Mouse (Mus musculus) lung, postnatal 0 days (tissue): ENCODE data around the gene Hspg2. TPM values are rescaled to one million over a fixed set of nuclear protein-coding genes. Genes with fewer than 3 reads are reported as not detected.

ENCODE experiments used
- ATAC-seq: fragments of 200-750 bp; cut with Nextera tagmentation; 2 replicates; pipeline ENCODE4 v1.8.0; 2017; ENCODE audit warnings: moderate library complexity
- DNase-seq: peaks from one replicate; pipeline ENCODE4 v3.0.0-alpha.2; 2016; ENCODE audit warnings: low spot score
- H3K27ac ChIP-seq: fragments of 300-500 bp; sonication (generic); 2 replicates; pipeline ENCODE4 v1.5.1; 2014; ENCODE audit warnings: antibody characterized with exemption, mild to moderate bottlenecking, low read length, mixed read lengths
- H3K27me3 ChIP-seq: fragments of 300-500 bp; sonication (generic); replicated peaks from 2 replicates; pipeline ENCODE4 v1.6.1; 2014; ENCODE audit warnings: low read length, mixed read lengths; ENCODE audit not compliant: insufficient read depth
- H3K36me3 ChIP-seq: fragments of 300-500 bp; sonication (generic); 2 replicates; pipeline ENCODE4 v1.6.1; 2014; ENCODE audit warnings: low read length, mixed read lengths; ENCODE audit not compliant: insufficient read depth
- H3K4me1 ChIP-seq: fragments of 300-500 bp; sonication (generic); 2 replicates; pipeline ENCODE4 v1.6.1; 2014; ENCODE audit warnings: antibody characterized with exemption, low read depth, low read length, mixed read lengths; ENCODE audit not compliant: insufficient read depth
- H3K4me2 ChIP-seq: fragments of 300-500 bp; sonication (generic); replicated peaks from 2 replicates; pipeline ENCODE4 v1.6.1; 2014; ENCODE audit warnings: low read depth, mild to moderate bottlenecking, low read length, moderate library complexity, mixed read lengths
- H3K4me3 ChIP-seq: fragments of 300-500 bp; sonication (generic); 2 replicates; pipeline ENCODE4 v1.5.1; 2014; ENCODE audit warnings: low read depth, low read length
- H3K9ac ChIP-seq: fragments of 300-500 bp; sonication (generic); replicated peaks from 2 replicates; pipeline ENCODE4 v1.6.1; 2014; ENCODE audit warnings: low read depth, mild to moderate bottlenecking
- H3K9me3 ChIP-seq: fragments of 300-500 bp; sonication (generic); 2 replicates; pipeline ENCODE4 v1.6.1; 2016; ENCODE audit warnings: low read length, mixed read lengths
- CTCF ChIP-seq: IDR thresholded peaks from 2 replicates; pipeline ENCODE4 v1.5.1; 2016; ENCODE audit warnings: antibody characterized with exemption, mild to moderate bottlenecking
- EP300 ChIP-seq: IDR thresholded peaks from 2 replicates; pipeline ENCODE4 v1.6.1; 2016; ENCODE audit warnings: antibody characterized with exemption, mild to moderate bottlenecking, control low read depth
- WGBS: fragments of 180-500 bp; shearing (Covaris S2); extraction: QIAGEN DNeasy Blood & Tissue Kit; methylation state at CpG from one replicate; pipeline ENCODE4 v1.1.7; 2014; 5-methylcytosine and 5-hydroxymethylcytosine counted together
- polyA plus RNA-seq: library from polyadenylated mRNA; unstranded; fragments of >200 nt; fragmentation: Nextera tagmentation; extraction: Ambion mirVana; gene quantifications from 2 replicates; pipeline ENCODE4 v1.2.1, GENCODE M21; 2015

Hspg2 gene
- polyA plus RNA-seq, 1 experiment from 2014 or later: 25.3 TPM

DNA sequence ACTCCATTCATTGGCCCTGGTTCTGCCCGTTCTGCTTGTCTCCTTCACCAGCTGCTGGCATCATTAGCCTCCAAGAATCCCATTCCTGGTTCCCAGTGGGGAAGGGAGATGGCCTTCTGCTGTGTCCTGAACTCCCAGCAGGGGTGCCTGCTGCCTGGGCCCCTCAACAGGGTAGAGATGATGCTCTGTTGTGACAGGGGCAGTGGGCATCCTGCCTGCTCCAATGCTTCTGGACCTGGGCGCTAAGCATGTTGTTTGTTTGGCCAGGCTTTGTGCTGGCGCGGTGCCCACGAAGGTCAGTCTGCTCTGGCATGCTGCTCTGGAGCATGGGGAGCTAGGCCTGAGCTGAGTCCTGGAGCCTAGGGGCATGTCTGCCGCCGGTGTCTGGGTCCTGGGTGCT, 16.0 kb downstream of the Hspg2 start:
- WGBS: 30% methylated on average over 7 of the region's 7 CpGs
- peak; percentile 51 for DNase-seq
- no peaks in the 10 kb centered on the region for H3K36me3 ChIP-seq
- H3K4me2 ChIP-seq: no peak overlapping the region
- no peaks in the 10 kb centered on the region for H3K27me3 ChIP-seq
- no peak overlapping the region for H3K9ac ChIP-seq
- no peaks in the 10 kb centered on the region for H3K9me3 ChIP-seq
- ATAC-seq: 0 out of 2 replicates have a peak, but pooled peaks have one; percentile 5
- H3K4me1 ChIP-seq: peaks cover 74% of the 10 kb centered on the region
- TF ChIP-seq EP300: no peak
- peak; percentile 3; the same call in 1 of the 2 replicates for TF ChIP-seq CTCF
- H3K4me3 ChIP-seq: no peak overlapping the region
- peak overlapping the region; percentile 52 for H3K27ac ChIP-seq

DNA sequence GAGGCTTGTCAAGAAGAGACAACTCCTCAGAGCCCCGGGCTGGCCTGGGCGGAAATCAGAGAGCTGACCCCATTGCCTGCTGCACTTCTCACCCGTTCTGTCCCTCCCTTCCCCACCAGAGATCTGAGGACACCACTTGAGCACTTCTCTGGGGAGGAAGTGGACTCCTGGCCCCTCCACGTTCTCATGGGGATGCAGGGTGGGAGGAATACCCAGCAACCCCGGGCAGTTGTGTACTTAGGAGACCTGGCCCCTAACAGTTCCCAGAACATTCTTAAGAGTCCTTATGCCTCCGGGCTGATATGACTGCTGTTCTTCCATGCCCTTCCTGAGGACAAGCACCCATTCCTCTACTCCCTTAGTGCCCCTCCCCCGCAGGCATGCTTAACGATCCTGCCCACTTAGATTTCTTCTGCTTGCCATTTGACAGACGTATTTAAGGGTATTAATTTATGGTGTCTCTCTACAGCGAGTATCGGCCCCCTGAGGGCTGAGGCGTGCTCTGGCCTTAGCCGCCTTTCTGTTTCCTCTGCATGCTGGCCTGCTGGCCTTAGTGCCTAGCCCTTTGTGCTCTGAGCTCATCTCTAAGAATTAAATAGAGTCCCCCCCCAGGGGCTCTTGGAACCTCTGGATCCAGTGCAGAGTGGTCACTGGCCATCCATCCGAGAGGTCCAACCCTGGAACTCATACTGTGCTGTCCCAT, 16.8 kb downstream of the Hspg2 start:
- Histone ChIP-seq H3K9ac (peak overlapping the region; percentile 3; the same call in 1 of the 2 replicates), H3K4me1 (peaks cover 73% of the 10 kb centered on the region), H3K27ac (peak overlapping the region; percentile 52; the same call in 1 of the 2 replicates), H3K9me3 (no peaks in the 10 kb centered on the region), H3K36me3 (no peaks in the 10 kb centered on the region), H3K4me2 (no peak overlapping the region), H3K4me3 (no peak overlapping the region), H3K27me3 (no peaks in the 10 kb centered on the region)
- no peak for TF ChIP-seq CTCF
- TF ChIP-seq EP300: no peak
- ATAC-seq (peak; percentile 23), DNase-seq (peak; percentile 61)
- 40% methylated on average over 14 of the region's 14 CpGs for WGBS

DNA sequence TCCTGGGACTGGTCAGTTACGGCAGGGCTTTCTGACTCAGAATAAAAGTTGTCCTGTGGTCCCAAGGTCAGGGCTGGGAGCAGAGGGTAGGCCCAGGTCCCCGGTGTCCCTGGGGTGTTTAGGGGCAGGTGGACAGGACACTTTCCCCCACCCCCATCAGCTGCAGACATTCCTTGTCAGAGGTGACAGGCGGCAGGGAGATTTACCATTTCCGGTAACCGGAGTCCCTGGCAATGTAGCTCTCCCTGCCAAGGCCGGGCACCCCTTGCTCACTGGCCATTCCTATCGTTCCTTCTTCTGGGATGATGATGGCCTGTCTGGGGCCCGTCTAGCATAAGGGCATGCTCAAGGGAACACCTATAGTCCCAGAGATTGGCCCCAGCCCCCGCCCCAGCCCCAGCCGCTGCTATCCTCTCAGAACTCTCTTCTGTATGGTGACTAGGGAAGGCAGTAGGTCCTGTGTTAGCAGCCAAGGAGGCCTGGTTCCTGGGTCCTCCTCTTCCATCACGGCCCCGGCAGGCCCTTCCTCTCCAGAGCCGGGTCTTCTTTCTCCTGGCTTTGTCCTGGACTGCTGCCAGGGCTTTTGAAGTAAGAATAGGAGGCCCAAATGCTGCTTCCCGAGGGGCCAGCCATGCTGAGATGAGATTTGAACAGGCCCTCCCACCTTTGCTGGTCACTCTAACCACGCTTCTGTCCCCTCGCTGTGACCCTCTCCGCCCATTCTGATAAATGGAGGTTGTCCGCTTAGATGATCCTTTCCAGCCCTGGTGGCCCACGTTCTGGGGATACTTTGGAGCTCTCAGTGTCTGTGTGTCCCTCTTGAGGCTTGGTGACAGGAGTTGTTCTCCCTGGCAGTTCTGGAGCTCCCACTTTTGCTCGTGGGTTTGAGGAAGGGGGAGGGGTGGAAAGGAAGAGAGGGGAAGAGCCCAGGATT, 17.8 kb downstream of the Hspg2 start:
- no peak for TF ChIP-seq EP300
- no peak for TF ChIP-seq CTCF
- peak overlapping the region; percentile 17; the same call in 1 of the 2 replicates for H3K4me2 ChIP-seq
- H3K36me3 ChIP-seq: no peaks in the 10 kb centered on the region
- H3K9ac ChIP-seq: 0 out of 2 replicates have a peak overlapping the region, but pooled peaks have one; percentile 3
- H3K4me3 ChIP-seq: no peak overlapping the region
- H3K27ac ChIP-seq: peak overlapping the region; percentile 39; the same call in 1 of the 2 replicates
- no peak for DNase-seq
- WGBS: 27% methylated on average over 19 of the region's 20 CpGs
- peaks cover 70% of the 10 kb centered on the region for H3K4me1 ChIP-seq
- H3K9me3 ChIP-seq: no peaks in the 10 kb centered on the region
- ATAC-seq: no peak
- no peaks in the 10 kb centered on the region for H3K27me3 ChIP-seq

DNA sequence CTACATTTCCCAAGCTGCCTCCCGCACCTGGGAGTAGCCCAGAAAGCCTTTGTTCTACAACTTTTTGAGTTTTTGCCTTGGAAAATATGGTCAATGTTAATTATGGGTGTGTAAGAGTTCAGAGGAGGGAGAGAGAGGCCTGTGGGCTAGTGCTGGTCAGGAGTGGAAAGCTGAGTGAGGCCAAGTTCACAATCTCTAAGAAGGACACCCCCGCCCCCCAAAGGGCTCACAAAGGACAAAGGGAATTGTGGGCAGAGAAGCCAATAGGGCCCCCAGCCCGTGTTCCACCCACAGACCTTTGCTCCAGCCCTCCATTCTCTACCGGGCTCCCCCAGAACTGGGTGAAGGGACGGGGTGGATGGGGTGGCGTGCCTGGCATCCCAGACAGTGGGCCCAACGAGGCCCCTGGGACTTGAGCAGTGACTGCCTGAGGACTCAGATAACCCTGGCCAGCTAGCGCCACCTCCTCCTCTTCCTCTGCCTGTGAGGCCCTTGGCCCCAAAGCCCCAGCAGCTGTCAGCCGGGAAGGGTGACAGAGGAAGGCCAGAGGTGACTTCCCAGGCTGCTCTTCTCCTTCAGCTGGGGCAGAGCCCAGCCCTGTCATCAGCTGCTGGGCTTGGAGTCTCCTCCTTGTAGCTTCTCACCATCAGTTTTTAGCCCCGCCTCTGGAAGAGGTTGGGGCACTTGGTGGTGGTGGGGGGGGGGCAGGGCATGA, 18.9 kb downstream of the Hspg2 start:
- H3K27me3 ChIP-seq: no peaks in the 10 kb centered on the region
- DNase-seq: peak; percentile 76
- TF ChIP-seq EP300 (no peak), CTCF (no peak)
- H3K9me3 ChIP-seq: no peaks in the 10 kb centered on the region
- peaks cover 65% of the 10 kb centered on the region for H3K4me1 ChIP-seq
- H3K9ac ChIP-seq: no peak overlapping the region
- no peaks in the 10 kb centered on the region for H3K36me3 ChIP-seq
- 0 out of 2 replicates have a peak overlapping the region, but pooled peaks have one; percentile 5 for H3K4me2 ChIP-seq
- WGBS: 26% methylated on average over 10 of the region's 10 CpGs
- no peak overlapping the region for H3K4me3 ChIP-seq
- peak; percentile 52 for ATAC-seq
- 0 out of 2 replicates have a peak overlapping the region, but pooled peaks have one; percentile 15 for H3K27ac ChIP-seq

DNA sequence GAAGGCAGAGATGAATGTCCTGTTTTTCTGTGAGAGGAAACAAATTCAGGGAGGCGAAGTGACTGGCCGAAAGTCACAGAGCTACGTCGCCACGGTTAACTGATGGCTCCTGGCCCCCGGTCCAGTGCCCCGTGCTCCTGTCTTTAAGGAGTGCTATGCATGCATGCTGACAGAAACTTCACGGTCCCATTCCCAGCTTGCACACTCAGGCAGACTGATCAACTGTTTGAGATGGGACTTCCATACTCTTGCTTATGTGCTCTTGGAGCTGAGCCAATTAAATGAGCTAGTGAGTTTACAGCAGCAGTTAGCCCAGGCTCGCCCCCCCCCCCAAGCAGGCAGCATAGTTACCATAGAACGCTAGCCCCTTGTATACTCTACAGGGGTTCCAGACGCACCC, 19.5 kb downstream of the Hspg2 start:
- ATAC-seq (no peak), DNase-seq (no peak)
- H3K36me3 ChIP-seq: no peaks in the 10 kb centered on the region
- H3K9me3 ChIP-seq: no peaks in the 10 kb centered on the region
- WGBS: 11% methylated on average over 11 of the region's 11 CpGs
- 0 out of 2 replicates have a peak overlapping the region, but pooled peaks have one; percentile 3 for H3K27ac ChIP-seq
- no peak overlapping the region for H3K4me3 ChIP-seq
- H3K27me3 ChIP-seq: no peaks in the 10 kb centered on the region
- no peak overlapping the region for H3K4me2 ChIP-seq
- peaks cover 62% of the 10 kb centered on the region for H3K4me1 ChIP-seq
- no peak overlapping the region for H3K9ac ChIP-seq
- TF ChIP-seq EP300 (no peak), CTCF (no peak)
